Mouse (Mus musculus): ENCODE data around the gene Wipf2. TPM values are rescaled to one million over a fixed set of nuclear protein-coding genes. Genes with fewer than 3 reads are reported as not detected.
A peak's percentile ranks its signal among the peaks of the same experiment; 100 is the strongest.

Gene Wipf2
- total RNA-seq, 2 experiments from 2014 or later: 72.7 to 73.9 TPM

- H3K4me3 ChIP-seq: peak overlapping the region; percentile 43
- TF ChIP-seq CTCF (IDR thresholded peaks at IDR 0.05): no peak
- intact Hi-C loops (cut with DNase I): loop anchor here (2.0 kb wide), 1 partner anchor 13 kb away; no protein-coding TSS in a partner anchor
- H3K27ac ChIP-seq: peak overlapping the region; percentile 86
- DNase-seq (ENCODE audit: extremely low spot score in 1 of 2, low spot score in 2 of 2): peak in 1 of 2 experiments; percentile 62
These were observed 78.5 kb downstream of the Wipf2 start for GRCm38 (mm10) chr11:98941826-98942550.

- DNase-seq (ENCODE audit: extremely low spot score in 1 of 2, low spot score in 2 of 2): no peak
- Histone ChIP-seq H3K27ac (peak overlapping the region; percentile 86), H3K4me3 (no peak overlapping the region; the same call in 1 of the 2 replicates)
- TF ChIP-seq CTCF (IDR thresholded peaks at IDR 0.05): no peak
- intact Hi-C loops (cut with DNase I): no loop called here
These were observed 79.1 kb downstream of the Wipf2 start for GRCm38 (mm10) chr11:98942555-98942922.

- intact Hi-C loops (cut with DNase I): no loop called here
- DNase-seq (ENCODE audit: extremely low spot score in 1 of 2, low spot score in 2 of 2): no peak
- H3K4me3 ChIP-seq: no peak overlapping the region
- H3K27ac ChIP-seq: no peak overlapping the region
- TF ChIP-seq CTCF (IDR thresholded peaks at IDR 0.05): no peak
These were observed 79.6 kb downstream of the Wipf2 start for GRCm38 (mm10) chr11:98942923-98943641.

- H3K27ac ChIP-seq: no peak overlapping the region
- DNase-seq (ENCODE audit: extremely low spot score in 1 of 2, low spot score in 2 of 2): no peak
- TF ChIP-seq CTCF (IDR thresholded peaks at IDR 0.05): no peak
- intact Hi-C loops (cut with DNase I): no loop called here
- no peak overlapping the region for H3K4me3 ChIP-seq
These were observed 80.5 kb downstream of the Wipf2 start for GRCm38 (mm10) chr11:98943741-98944461.

GRCm38 (mm10) chr11:98944897-98945604 is 81.6 kb downstream of the Wipf2 start:
- Histone ChIP-seq H3K4me3 (no peak overlapping the region), H3K27ac (no peak overlapping the region)
- no peak for DNase-seq (ENCODE audit: extremely low spot score in 1 of 2, low spot score in 2 of 2)
- intact Hi-C loops (cut with DNase I): no loop called here
- TF ChIP-seq CTCF (IDR thresholded peaks at IDR 0.05): no peak

GRCm38 (mm10) chr11:98945605-98945977 is 82.2 kb downstream of the Wipf2 start:
- intact Hi-C loops (cut with DNase I): no loop called here
- H3K27ac ChIP-seq: no peak overlapping the region
- TF ChIP-seq CTCF (IDR thresholded peaks at IDR 0.05): no peak

GRCm38 (mm10) chr11:98947969-98948569 is 84.6 kb downstream of the Wipf2 start:
- intact Hi-C loops (cut with DNase I): no loop called here
- no peak for TF ChIP-seq CTCF (IDR thresholded peaks at IDR 0.05)
- H3K4me3 ChIP-seq: no peak overlapping the region
- no peak overlapping the region for H3K27ac ChIP-seq
- no peak for DNase-seq (ENCODE audit: extremely low spot score in 1 of 2, low spot score in 2 of 2)

More at GRCm38 (mm10) chr11:98945605-98945977, 82.2 kb downstream of the Wipf2 start:
- DNase-seq (ENCODE audit: extremely low spot score in 1 of 2, low spot score in 2 of 2): no peak
- H3K4me3 ChIP-seq: no peak overlapping the region

GRCm38 (mm10) chr11:98949242-98949957 is 86.0 kb downstream of the Wipf2 start:
- no peak overlapping the region for H3K4me3 ChIP-seq
- no peak for DNase-seq (ENCODE audit: extremely low spot score in 1 of 2, low spot score in 2 of 2)
- no peak for TF ChIP-seq CTCF (IDR thresholded peaks at IDR 0.05)
- intact Hi-C loops (cut with DNase I): no loop called here
- H3K27ac ChIP-seq: no peak overlapping the region

GRCm38 (mm10) chr11:98949958-98950460 is 86.6 kb downstream of the Wipf2 start:
- Histone ChIP-seq H3K4me3 (no peak overlapping the region), H3K27ac (no peak overlapping the region)
- TF ChIP-seq CTCF (IDR thresholded peaks at IDR 0.05): no peak
- DNase-seq (ENCODE audit: extremely low spot score in 1 of 2, low spot score in 2 of 2): no peak
- intact Hi-C loops (cut with DNase I): no loop called here

- H3K4me3 ChIP-seq: no peak overlapping the region
- TF ChIP-seq CTCF (IDR thresholded peaks at IDR 0.05): no peak
- intact Hi-C loops (cut with DNase I): no loop called here
- H3K27ac ChIP-seq: no peak overlapping the region
- DNase-seq (ENCODE audit: extremely low spot score in 1 of 2, low spot score in 2 of 2): no peak
These were observed 87.0 kb downstream of the Wipf2 start for GRCm38 (mm10) chr11:98950484-98950883.
